Mouse (Mus musculus): Measurements from ENCODE around the gene Gdf7.

Gdf7 gene

GRCm38 (mm10) chr12:8301841-8302431 is at the start of gene Gdf7:
Gdf7 (minus strand) TSS chr12:8301954.
- no peak for DNase-seq (ENCODE audit: low spot score)

- DNase-seq (ENCODE audit: low spot score): no peak
Measured at GRCm38 (mm10) chr12:8351025-8351903, 49.5 kb upstream of the Gdf7 start.

- no peak for DNase-seq (ENCODE audit: low spot score)
Measured at GRCm38 (mm10) chr12:8348733-8349513, 47.2 kb upstream of the Gdf7 start.

GRCm38 (mm10) chr12:8347746-8348462 is 46.1 kb upstream of the Gdf7 start:
- no peak for DNase-seq (ENCODE audit: low spot score)

GRCm38 (mm10) chr12:8345539-8345938 is 43.8 kb upstream of the Gdf7 start:
- no peak for DNase-seq (ENCODE audit: low spot score)

GRCm38 (mm10) chr12:8344897-8345296 is 43.1 kb upstream of the Gdf7 start:
- DNase-seq (ENCODE audit: low spot score): no peak

- DNase-seq (ENCODE audit: low spot score): no peak
Measured at GRCm38 (mm10) chr12:8343381-8343780, 41.6 kb upstream of the Gdf7 start.

- DNase-seq (ENCODE audit: low spot score): no peak
Measured at GRCm38 (mm10) chr12:8341008-8341407, 39.3 kb upstream of the Gdf7 start.

- no peak for DNase-seq (ENCODE audit: low spot score)
Measured at GRCm38 (mm10) chr12:8339591-8340319, 38.0 kb upstream of the Gdf7 start.

GRCm38 (mm10) chr12:8338918-8339317 is 37.2 kb upstream of the Gdf7 start:
- no peak for DNase-seq (ENCODE audit: low spot score)

GRCm38 (mm10) chr12:8338491-8338890 is 36.7 kb upstream of the Gdf7 start:
- no peak for DNase-seq (ENCODE audit: low spot score)

GRCm38 (mm10) chr12:8337286-8338060 is 35.7 kb upstream of the Gdf7 start:
- DNase-seq (ENCODE audit: low spot score): no peak

- DNase-seq (ENCODE audit: low spot score): no peak
Measured at GRCm38 (mm10) chr12:8336601-8337285, 35.0 kb upstream of the Gdf7 start.

- no peak for DNase-seq (ENCODE audit: low spot score)
Measured at GRCm38 (mm10) chr12:8335503-8335902, 33.7 kb upstream of the Gdf7 start.

GRCm38 (mm10) chr12:8334261-8334660 is 32.5 kb upstream of the Gdf7 start:
- no peak for DNase-seq (ENCODE audit: low spot score)

GRCm38 (mm10) chr12:8333617-8334016 is 31.9 kb upstream of the Gdf7 start:
- no peak for DNase-seq (ENCODE audit: low spot score)

GRCm38 (mm10) chr12:8332174-8332542 is 30.4 kb upstream of the Gdf7 start:
- no peak for DNase-seq (ENCODE audit: low spot score)

GRCm38 (mm10) chr12:8331489-8332173 is 29.9 kb upstream of the Gdf7 start:
- no peak for DNase-seq (ENCODE audit: low spot score)

GRCm38 (mm10) chr12:8329236-8329635 is 27.5 kb upstream of the Gdf7 start:
- DNase-seq (ENCODE audit: low spot score): no peak

- no peak for DNase-seq (ENCODE audit: low spot score)
Measured at GRCm38 (mm10) chr12:8327675-8328053, 25.9 kb upstream of the Gdf7 start.
